Mouse (Mus musculus) testis, postnatal 14 days (tissue): ENCODE results near the gene Eif5a.
"Not testable (repeated sequence)": the region's sequence is repeated elsewhere in the genome, so short reads cannot be mapped to it uniquely, and the experiment has no call there.

Experiments
- DNase-seq: peaks from one replicate; pipeline ENCODE4 v3.0.0; 2021; ENCODE audit warnings: low spot score

Eif5a gene

GRCm38 (mm10) chr11:69922012-69922756 is 426 bp upstream of the Eif5a start:
- no peak for DNase-seq

GRCm38 (mm10) chr11:69920266-69921031 is 1.3 kb downstream of the Eif5a start:
- peak; percentile 85 for DNase-seq

- peak; percentile 62 for DNase-seq
Observed at GRCm38 (mm10) chr11:69919661-69920265, 2.0 kb downstream of the Eif5a start.

GRCm38 (mm10) chr11:69919053-69919452 is 2.7 kb downstream of the Eif5a start:
- DNase-seq, result no peak

- DNase-seq, result no peak
Observed at GRCm38 (mm10) chr11:69918118-69918517, 3.6 kb downstream of the Eif5a start.

GRCm38 (mm10) chr11:69917379-69917948 is 4.3 kb downstream of the Eif5a start:
- no peak for DNase-seq

GRCm38 (mm10) chr11:69916652-69917378 is 4.9 kb downstream of the Eif5a start:
- DNase-seq, result not testable (repeated sequence)

GRCm38 (mm10) chr11:69915667-69916627 is 5.8 kb downstream of the Eif5a start:
- DNase-seq, result no peak

GRCm38 (mm10) chr11:69914917-69915430 is 6.8 kb downstream of the Eif5a start:
- DNase-seq, result no peak

GRCm38 (mm10) chr11:69914372-69914764 is 7.4 kb downstream of the Eif5a start:
- no peak for DNase-seq

GRCm38 (mm10) chr11:69913554-69914371 is 8.0 kb downstream of the Eif5a start, which contains the start of gene Gps2:
TSS of gene Gps2 (plus strand) at chr11:69913888.
- DNase-seq, result peak; percentile 94

- no peak for DNase-seq
Observed at GRCm38 (mm10) chr11:69912716-69913530, 8.8 kb downstream of the Eif5a start.

- DNase-seq, result no peak
Observed at GRCm38 (mm10) chr11:69911701-69912100, 10.1 kb downstream of the Eif5a start.

- no peak for DNase-seq
Observed at GRCm38 (mm10) chr11:69910781-69911560, 10.8 kb downstream of the Eif5a start.

- DNase-seq, result no peak
Observed at GRCm38 (mm10) chr11:69910177-69910576, 11.6 kb downstream of the Eif5a start.

- DNase-seq, result no peak
Observed at GRCm38 (mm10) chr11:69909174-69909573, 12.6 kb downstream of the Eif5a start.

- no peak for DNase-seq
Observed at GRCm38 (mm10) chr11:69908645-69909044, 13.1 kb downstream of the Eif5a start.

GRCm38 (mm10) chr11:69904311-69904710 is 17.4 kb downstream of the Eif5a start:
- DNase-seq, result no peak
